Mouse (Mus musculus) bone marrow macrophage, adult 2 months (primary cell): Measurements from ENCODE around the gene Ppia.

Source experiments
- CTCF ChIP-seq: IDR thresholded peaks from 2 replicates; pipeline ENCODE4 v1.5.1; 2012; ENCODE audit warnings: low read depth, mild to moderate bottlenecking, low read length, moderate library complexity
- POLR2A ChIP-seq: IDR thresholded peaks from 2 replicates; pipeline ENCODE4 v1.6.1; 2012; ENCODE audit warnings: mild to moderate bottlenecking, low read depth, low read length, borderline replicate concordance

DNA sequence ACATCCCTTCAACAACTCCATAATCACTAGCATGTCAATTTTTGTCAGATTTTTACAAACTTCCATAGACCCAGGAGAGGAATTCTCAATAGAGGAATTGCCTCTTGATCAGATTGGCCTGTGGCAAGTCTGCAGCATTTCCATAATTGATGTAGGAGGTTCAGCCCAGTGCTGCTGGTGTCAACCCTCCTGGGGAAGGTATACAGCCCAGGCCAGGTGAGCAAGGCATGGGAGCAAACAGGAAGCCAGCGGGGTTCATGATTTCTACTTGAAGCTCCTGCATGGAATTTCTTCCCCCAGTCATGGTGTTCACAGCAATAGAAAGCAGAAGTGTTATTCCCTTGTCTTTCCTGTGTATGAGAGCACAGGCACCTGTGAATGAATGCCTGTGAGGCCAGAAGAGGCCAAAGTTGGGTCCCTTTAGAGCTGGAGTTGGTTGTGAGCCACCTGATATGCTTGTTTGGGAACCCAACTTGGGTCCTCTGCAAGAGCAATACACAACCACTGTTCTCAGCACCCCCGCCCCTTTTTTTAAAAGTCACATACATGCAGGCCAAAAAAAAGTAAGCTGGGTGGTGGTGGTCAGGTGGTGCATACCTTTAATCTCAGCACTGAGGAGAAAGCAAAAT is 5.6 kb downstream of the Ppia start:
- TF ChIP-seq CTCF: no peak
- TF ChIP-seq POLR2A: no peak
